Mouse (Mus musculus): ENCODE results near the gene Elovl6.

Gene Elovl6

DNA sequence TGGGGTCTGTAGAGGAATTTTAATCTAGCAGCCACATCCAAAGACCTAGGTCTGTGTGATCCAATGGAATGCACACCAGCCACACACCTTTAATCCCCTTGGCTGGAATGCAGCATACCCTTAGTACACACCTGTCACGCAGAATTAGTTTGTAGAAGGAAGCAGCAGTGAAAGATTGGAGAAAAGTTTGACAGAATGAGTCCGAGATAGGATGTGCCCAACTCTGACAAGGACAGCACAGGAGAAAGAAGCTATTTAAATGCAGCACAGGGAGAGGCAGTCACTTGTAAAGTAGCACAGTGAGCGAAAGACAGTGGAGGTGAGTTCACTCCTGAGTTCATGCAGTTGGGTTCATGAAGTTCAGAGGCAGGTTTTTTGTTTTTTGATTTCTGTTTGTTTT, 11.2 kb downstream of the Elovl6 start:
- no peak for DNase-seq

DNA sequence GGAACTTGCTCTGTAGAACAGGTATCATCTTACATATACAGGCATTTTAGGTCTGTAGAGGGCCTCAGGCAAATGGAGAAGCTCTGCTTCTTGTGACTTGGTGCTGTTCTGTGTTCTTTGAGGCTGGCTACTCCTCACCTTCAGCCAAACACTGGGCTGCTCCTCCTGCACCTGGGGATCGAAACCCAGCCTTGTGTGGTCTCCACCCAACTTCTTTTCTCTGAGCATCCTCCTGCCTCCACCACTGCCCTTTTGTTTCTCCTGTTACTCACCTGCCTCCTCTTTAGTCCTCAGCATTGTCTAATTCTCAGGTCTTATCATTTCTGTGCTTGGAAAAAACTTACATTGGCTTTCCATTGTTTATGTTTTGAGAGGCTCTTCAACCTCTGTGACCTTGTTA, 12.1 kb downstream of the Elovl6 start:
- no peak for DNase-seq

DNA sequence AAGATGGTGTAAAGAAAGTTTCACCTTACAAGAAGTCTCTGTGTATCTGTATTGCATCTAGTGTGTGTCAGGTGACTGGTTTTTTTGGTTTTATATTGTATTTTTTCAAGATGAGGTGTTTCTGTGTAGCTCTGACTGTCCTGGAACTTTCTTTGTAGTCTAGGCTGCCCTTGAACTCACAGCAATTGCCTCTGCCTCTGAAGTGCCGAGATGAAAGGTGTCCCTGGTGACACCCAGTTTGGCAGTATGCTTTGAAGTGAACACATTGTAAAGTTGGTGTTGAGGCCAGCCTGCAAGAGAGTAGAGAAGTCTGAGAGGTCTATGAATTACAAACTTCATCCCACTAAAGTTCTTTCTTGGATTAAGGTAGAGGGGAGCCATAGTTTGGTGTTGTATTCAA, 13.1 kb downstream of the Elovl6 start:
- no peak for DNase-seq

DNA sequence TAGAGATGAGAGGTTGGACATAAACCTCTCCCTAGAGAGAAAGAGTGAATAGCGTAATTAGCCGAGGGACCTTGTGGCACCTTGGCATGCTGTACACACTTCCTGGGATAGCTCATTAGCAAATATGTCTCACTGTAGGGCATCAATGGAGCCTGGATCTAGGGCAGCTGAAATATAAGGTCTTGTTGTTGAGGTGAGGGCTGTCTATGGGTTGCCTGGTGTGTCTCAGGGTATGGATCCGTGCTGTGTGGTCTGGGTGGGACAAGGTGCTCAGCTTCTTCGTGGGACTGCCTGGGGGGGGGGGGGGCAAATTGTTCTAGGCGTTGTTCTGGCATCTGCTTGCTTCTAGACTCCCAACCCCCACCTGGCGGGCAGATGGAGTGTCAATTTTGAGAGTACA, 13.6 kb downstream of the Elovl6 start:
- DNase-seq: no peak

DNA sequence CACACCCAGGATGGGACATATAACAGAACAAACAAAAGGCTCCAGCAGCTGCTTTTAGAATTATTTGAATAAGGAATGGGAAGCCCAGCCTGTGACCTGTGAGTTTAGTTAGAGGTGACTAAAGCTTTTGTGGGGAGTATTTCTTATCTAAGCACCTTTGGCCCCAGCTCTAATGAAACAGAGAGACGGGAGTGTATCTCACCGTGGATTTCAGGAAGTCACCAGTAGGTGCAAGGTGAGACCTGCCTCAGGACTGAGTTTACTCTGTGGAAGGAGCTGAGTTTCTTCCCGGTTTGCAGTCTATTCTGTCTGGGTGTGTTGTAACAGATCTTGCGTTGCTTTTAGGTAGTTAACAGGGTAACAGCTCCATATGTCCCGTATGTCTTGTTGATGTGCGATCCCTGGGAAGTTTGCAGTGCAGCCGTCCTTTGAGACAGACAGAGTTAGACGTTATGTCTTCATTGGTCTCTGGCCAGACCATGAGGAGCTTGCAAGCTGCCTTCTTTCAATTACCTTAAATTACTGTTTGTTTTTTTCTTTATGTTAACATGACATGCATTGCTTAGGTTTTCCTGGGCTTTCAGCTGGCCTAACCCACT, 15.8 kb downstream of the Elovl6 start:
- DNase-seq: no peak

DNA sequence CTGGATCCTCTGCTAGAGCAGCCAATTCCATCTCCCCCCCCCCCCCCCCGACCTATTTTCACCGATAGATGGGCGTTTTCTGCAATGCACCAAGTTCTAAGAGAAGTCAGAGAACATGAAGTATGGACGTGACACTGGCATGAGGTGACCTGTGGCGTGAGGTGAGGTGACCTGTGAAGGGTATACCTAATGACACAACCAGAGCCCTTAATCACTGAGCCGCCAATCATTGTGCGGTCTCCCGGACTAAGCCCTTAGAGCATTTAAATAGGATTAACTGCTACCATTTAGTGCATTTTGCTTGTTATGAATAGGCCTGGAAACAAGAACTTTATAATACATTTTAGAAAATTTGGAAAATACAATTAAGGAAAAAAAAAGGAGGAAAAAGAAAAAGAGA, 16.6 kb downstream of the Elovl6 start:
- DNase-seq: no peak

DNA sequence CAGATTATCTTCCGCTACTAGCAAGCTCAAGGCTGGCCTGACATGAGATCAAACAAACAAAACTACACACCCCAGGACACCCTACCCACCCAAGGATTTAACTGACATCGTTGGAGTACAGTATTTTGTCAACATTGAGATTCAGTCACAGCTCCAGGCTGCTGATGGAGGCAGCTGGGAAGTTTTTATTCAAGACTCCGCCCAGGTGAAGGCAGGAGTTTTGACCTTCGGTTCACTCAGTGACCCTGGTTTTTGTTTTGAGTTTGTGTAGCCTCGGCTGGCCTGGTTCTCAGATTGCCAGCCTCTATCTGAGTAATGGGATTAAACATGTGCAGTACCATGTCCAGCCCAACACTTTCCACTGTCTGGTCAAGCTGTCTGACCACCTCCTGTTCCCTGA, 17.4 kb downstream of the Elovl6 start:
- DNase-seq: peak; percentile 49

DNA sequence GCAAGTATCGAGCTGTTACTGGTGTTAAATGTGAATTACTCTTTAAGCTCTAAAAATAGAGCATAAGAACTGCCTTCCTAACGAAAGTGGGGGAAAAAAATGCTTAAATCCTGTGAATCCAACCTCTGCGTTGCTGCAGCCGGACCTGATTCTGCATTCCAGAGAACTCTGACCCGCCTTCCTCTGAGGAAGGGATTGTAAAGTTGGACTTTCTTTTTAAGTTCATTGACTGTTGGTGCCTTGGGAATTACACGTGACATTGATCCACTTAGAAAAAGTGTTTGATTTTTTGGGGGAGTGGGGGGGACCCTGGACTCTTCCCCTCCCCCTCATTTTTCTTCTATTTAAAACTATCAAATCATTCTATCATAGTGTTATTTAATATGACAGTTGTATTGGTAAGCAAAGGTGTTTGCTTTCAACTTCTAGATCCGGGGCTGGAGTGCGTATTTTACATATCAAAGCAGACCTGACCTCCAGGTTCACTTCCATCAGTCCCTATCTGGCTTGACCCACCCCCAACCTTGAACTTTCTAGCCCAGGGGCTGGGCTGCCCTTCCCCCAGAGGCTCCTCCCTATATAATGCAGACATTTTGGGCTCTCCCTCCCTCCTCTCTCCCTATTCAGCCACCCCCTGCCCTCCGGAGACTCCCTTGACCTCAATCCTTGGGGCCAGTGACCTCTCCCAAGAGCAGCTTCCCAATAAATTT, 19.6 kb downstream of the Elovl6 start:
- DNase-seq: no peak

DNA sequence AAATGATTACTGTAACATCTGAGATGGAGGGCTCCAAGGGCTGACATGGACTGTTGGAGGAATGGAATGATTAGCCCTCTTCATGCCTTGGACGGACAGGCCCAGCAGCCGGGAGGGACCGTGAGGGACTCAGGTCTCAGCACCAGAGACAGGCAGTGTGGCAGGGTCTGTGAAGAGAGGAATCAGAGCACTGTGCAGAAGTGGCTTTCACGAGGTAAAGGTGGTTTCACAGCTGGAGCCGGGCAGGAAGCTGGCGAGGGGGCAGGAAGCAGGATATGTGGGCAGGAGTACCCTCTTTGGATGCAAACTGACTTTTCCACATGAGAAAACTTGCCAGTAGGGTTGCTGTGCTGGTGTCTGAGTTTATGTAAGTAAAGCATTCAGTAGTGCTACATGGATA, 20.2 kb downstream of the Elovl6 start:
- DNase-seq: no peak

DNA sequence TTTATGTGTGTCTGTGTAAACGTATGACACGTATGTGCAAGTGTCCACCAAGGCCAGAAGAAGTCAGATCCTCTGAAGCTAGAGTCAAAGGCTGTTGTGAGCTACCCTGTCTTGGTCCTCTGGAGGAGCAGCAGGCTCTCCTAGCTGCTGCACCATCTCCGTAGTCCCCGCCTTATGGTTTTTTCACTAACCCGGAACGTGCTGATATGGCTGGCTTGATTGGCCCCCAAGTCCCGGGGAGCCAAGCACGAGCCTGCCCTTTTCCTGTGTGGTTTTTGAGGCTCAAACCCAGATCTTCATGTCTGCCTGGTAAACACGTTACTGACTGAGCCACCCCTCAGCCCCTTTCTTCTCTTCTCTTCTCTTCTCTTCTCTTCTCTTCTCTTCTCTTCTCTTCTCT, 21.0 kb downstream of the Elovl6 start:
- no peak for DNase-seq

DNA sequence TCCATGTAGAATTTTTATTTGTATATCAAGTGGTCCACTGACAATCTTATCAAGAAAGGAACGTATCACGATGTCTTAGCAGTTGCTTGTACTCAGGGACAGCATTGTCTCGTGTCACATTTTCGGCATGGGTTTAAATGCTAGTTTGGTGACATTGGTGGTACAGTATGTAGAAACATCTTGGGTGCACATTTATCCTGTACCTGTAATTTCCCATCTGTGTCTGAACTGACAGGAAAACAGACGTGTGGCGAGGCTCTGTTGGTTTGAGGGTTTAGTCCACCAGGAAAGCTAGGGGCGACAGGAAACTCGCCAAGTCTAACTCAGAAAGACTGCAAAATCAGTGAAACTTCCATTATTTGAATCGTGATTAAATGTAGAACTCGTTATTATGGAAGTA, 21.5 kb downstream of the Elovl6 start:
- DNase-seq: no peak

DNA sequence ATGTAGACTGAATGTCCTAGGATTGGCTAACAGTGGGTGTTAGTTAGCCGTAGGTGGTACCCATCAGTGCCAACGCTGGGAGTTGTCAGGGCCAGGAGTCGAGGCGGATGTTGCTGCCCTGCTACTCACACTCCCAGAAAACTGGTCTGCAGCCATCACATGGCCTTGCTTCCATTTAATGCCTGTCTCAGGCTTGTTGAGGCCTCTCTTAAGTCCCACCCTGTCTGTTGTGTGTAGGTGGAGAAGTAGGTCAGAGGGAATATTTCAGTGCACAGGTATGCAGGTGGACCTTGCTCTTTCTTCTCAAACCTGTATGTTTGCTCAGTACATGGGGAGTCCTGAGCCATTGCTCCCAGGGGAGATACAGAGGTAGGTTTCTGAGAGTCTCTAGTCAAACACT, 22.3 kb downstream of the Elovl6 start:
- peak; percentile 47 for DNase-seq

DNA sequence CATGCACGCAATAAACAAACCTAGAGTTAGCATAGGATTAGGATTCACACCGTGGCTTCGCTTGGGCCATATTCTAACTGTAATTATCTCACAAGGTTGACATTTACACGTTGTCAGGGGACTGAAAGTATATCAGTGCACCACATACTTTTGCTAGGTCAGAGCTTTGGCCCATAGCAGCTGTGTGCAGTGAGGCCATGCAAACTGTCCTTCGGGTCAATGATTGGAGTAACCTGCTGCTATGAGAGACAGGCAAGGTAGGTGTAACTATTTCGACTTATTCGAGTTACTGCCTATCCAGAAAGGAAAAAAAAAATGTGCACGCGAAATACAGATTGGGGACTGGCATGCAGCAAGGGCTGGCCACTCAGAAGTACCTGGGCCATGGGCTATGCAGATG, 24.9 kb downstream of the Elovl6 start:
- DNase-seq: peak; percentile 43

DNA sequence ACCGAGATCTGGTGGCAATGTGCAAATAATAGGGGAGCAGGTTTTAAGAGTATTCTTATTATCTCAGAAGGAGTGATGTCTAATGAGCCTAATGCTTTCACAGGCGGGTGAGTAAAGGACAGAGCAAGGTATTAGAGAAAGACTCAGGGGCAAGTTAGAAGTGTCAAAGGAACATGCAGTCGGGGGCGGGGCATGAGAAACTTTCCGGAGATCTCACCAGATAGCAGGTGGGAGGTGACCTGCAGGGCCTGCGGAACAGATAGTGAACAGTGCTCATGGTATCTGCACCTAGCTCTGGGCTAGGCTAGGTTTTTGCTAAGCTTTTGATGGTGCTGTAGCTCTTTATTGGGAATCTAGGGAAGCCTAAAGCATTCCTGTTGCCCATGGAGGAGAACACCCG, 25.4 kb downstream of the Elovl6 start:
- no peak for DNase-seq

DNA sequence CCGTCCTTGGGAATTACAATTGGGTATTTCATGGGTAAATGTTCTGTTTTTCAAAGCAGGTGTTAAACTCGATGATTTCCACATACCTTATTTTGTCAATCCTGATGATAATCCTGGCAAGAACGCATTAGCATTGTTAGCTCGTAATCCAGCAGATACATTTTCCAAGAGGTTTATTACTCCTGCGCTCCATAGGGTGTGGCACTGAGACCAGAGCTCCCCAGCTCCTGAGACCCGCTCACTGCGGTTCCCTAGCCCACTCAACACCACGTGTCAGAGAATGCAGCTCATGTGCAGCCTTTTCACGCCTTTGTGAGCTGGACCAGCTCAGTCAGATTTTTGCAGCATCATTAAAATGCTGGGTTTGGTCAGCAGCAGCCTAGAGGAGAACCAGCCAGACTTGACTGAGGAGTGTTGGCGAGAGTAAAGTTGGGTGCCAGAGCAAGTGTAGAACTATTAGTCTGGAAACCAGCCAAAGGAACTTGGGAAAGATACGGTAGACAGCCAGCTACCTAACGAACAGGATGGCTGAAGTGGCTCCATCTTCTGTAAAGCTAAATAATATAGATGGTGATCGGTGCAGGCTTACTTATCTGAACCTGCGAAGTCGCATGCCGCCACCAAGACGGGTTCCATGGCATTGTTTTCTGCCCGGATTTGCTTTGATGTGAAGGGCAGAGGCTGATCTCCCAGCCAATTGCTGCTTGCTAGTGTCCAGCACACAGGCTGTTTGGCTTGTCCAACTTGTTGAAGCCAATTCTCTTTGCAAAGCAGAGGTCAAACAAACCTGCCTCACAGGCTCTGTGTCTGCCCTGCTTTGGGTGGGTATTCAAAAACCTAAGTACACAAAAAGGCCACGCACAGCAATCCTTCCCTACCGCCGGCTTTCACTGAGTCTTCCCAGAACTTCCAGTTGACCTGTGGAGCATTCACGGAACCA, 26.1 kb downstream of the Elovl6 start:
- peak; percentile 47 for DNase-seq

DNA sequence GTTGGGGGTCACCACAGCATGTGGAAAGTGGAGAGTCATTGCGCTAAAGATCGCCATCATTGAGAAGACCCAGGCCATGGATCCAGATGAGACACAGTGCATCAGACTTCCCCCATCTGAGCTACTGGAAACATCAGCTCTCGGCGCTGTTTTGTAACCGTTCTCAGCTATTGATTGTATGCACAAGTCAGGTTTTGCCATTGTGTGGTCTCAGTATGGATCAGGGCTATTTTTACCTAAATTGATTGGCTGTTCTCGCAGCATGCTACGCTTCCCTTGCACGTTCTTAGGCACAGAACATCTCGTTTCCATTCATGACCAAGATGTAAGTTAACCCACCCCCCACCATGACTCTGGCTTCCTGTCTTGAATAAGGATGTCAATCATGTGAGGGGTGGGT, 27.9 kb downstream of the Elovl6 start:
- DNase-seq: no peak

DNA sequence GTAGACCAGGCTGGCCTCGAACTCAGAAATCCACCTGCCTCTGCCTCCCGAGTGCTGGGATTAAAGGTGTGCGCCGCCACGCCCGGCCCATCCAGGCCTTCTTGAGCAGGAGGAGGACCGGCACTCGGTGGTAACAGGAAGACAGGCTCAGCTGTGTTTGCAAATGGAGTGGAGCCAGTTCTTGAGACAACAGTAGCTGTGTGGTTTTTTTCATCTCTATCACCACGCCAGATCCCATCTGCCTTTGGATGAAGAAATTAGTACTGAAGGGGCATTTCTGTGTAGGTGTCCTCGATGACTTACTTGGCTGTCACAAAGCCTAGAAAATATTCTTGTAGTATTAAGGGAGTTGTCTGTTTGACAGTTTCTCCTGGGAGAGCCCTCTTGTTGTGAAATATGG, 28.9 kb downstream of the Elovl6 start:
- no peak for DNase-seq

DNA sequence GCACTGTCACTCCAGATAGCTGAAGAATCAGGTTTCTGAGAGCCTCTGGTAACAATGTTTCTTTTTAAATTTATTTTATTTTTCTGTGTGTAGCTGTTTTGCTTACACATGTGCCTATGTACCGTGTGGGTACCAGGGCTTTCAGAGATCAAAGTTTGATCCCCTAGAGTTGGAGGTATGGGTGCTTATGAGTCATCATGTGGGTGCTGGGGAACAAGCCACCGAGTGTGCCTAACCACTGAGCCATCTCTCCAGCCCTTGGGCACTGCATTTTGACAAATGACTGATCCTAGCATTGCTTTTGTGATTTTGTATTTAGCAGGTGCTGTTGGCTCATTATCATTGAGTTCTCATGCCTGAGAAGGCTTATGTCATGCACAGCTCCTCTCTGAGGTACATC, 29.7 kb downstream of the Elovl6 start:
- DNase-seq: no peak

DNA sequence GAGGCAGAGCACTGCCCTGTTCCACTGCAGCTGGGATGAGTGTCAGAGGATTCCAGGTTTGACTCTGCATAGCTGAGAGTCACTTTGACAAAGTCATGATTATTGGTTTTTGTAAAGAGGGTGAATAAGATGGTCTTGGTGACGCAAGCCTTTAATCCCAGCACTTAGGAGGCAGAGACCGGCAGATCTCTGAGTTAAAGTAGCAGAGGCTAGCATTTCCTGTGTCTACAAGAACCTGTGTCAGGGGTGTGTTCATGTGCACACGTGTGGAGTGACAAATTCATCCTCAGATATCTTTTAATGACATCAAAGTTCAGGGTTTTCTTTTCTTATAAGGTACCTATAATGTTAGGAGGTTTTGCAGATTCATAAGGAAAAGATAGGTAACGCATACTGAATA, 30.3 kb downstream of the Elovl6 start:
- DNase-seq: no peak

DNA sequence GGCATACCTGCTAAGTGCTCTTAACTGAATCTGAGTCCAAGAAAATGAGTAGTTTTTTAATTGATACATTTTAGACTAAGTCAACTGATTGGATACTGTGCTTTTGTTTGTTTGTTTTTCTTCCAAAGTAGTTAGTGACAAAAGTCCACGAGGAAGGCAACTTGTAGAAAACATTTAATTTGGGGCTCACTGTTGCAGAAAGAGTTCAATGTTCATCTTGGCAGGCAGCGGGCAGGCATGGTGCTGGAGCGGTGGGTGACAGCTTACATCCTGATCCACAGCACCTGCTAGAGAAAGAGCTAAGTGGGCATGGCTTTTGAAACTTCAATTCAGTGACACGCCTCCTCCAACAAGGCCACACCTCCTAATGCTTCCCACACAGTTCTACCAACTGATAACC, 31.7 kb downstream of the Elovl6 start:
- peak; percentile 68 for DNase-seq

DNA sequence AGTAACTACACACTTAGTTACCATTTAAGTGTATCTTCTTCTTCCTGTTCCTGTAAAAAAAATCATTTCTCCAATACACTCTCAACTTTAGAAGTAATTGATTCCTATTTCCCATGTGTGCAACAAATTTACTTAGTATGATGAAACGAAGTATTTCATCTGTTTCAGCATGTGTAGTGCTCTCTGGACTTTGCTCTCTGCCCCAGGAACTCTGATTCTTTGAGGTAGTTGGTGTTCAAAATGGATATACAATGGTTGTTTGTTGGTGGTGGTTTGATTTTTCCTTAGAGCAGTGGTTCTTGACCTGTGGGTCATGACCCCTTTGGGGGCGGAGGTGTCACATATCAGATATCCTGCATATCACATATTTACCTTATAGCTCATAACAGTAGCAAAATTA, 32.7 kb downstream of the Elovl6 start:
- DNase-seq: peak; percentile 47

DNA sequence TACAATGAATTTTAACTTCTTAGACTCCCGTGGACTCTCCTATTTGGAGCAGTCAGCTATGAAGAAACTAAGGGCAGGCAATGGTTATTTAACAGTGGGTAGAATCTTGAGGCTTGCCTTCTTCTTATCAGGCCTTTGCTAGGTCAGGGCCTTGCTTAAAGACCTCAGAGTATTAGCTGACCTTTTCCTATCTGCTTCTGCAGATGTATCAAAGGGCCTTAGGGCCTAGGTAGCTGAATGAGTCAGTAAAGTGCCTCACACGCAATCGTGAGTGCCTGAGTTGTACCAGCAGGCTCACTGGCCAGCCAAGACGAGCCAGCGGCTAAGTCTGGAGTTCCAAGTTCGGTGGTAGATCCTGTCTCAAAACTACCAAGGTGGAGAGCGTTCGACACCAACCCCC, 33.3 kb downstream of the Elovl6 start:
- no peak for DNase-seq

DNA sequence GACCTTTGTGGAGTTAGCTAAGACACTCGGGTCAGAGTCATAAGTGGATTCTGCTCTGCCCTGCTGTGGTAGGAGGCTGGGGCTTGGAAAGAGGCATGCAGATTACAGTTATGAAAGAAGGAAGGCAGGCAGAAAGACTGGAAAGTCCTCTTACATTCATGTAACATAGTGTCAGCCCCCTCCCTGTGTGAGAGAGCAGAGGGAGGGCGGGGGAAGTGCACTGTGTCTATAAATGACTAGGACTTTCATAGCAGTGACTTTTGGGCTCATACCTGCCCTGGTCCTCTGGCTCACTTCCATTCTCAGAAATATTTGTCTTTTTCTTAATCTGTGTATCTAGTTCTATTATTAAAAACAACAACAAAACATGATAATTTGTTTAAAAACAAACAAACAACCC, 33.9 kb downstream of the Elovl6 start:
- DNase-seq: no peak

DNA sequence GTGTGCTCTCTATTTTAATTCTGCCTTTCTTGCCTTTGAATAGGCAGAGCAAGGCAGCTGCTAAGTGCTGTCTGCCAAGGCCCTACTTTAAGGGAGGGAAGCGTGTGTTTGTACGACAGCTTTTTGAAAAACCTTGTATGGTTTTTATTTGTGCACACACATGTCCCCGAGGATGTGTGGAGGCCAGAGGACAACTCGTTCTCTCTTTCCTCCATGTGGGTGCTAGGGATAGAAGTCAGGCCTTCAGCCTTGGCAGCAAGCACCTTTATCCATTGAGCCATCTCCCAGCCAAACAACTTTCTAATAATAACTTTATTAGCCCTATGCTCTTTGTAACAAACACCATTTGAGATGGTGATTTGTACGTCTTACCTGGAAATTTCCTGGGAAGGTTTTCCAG, 34.7 kb downstream of the Elovl6 start:
- no peak for DNase-seq
